Mouse (Mus musculus) adrenal gland, adult 8-10 months (tissue): ENCODE measurements around the gene Kcnma1. TPM values are rescaled to one million over a fixed set of nuclear protein-coding genes. Genes with fewer than 3 reads are reported as not detected.
A peak's percentile ranks its signal among the peaks of the same experiment; 100 is the strongest.

Experiments used
- DNase-seq: peaks from one replicate; pipeline ENCODE4 v3.0.0; 2022
- total RNA-seq, 4 experiments: library from RNA; stranded (reverse); gene quantifications; 2 replicates each; pipeline ENCODE4 v1.2.4; 2022

Kcnma1 gene
- total RNA-seq, 4 experiments from 2014 or later, result 66.1 to 162 (median 106) TPM

GRCm38 (mm10) chr14:23848529-23849141 is 165.7 kb downstream of the Kcnma1 start:
- no peak for DNase-seq

GRCm38 (mm10) chr14:23846706-23847105 is 167.6 kb downstream of the Kcnma1 start:
- DNase-seq, result no peak

- no peak for DNase-seq
These were observed 172.3 kb downstream of the Kcnma1 start for GRCm38 (mm10) chr14:23842025-23842424.

GRCm38 (mm10) chr14:23839613-23840012 is 174.7 kb downstream of the Kcnma1 start:
- no peak for DNase-seq

- peak; percentile 22 for DNase-seq
These were observed 178.7 kb downstream of the Kcnma1 start for GRCm38 (mm10) chr14:23835387-23836111.

- no peak for DNase-seq
These were observed 183.0 kb downstream of the Kcnma1 start for GRCm38 (mm10) chr14:23831284-23831683.

GRCm38 (mm10) chr14:23830316-23830715 is 184.0 kb downstream of the Kcnma1 start:
- DNase-seq, result no peak

GRCm38 (mm10) chr14:23828711-23829320 is 185.5 kb downstream of the Kcnma1 start:
- no peak for DNase-seq

GRCm38 (mm10) chr14:23824937-23825336 is 189.4 kb downstream of the Kcnma1 start:
- DNase-seq, result no peak

- DNase-seq, result no peak
These were observed 190.0 kb downstream of the Kcnma1 start for GRCm38 (mm10) chr14:23824267-23824666.

- no peak for DNase-seq
These were observed 196.7 kb downstream of the Kcnma1 start for GRCm38 (mm10) chr14:23817585-23817984.

GRCm38 (mm10) chr14:23810081-23810480 is 204.2 kb downstream of the Kcnma1 start:
- no peak for DNase-seq

- DNase-seq, result no peak
These were observed 205.2 kb downstream of the Kcnma1 start for GRCm38 (mm10) chr14:23809124-23809523.

- no peak for DNase-seq
These were observed 207.9 kb downstream of the Kcnma1 start for GRCm38 (mm10) chr14:23806378-23806777.

- no peak for DNase-seq
These were observed 217.4 kb downstream of the Kcnma1 start for GRCm38 (mm10) chr14:23796878-23797277.

GRCm38 (mm10) chr14:23792674-23793073 is 221.6 kb downstream of the Kcnma1 start:
- no peak for DNase-seq

GRCm38 (mm10) chr14:23792076-23792475 is 222.2 kb downstream of the Kcnma1 start:
- peak; percentile 53 for DNase-seq

GRCm38 (mm10) chr14:23791261-23791691 is 223.0 kb downstream of the Kcnma1 start:
- peak; percentile 41 for DNase-seq

- DNase-seq, result no peak
These were observed 227.6 kb downstream of the Kcnma1 start for GRCm38 (mm10) chr14:23786687-23787073.

GRCm38 (mm10) chr14:23785921-23786686 is 228.2 kb downstream of the Kcnma1 start:
- DNase-seq, result no peak

- DNase-seq, result no peak
These were observed 231.3 kb downstream of the Kcnma1 start for GRCm38 (mm10) chr14:23782845-23783609.

GRCm38 (mm10) chr14:23774542-23774941 is 239.7 kb downstream of the Kcnma1 start:
- no peak for DNase-seq
